Mouse (Mus musculus) retina, postnatal 1 day (tissue): ENCODE data around the gene R3hdm1.
A peak's percentile ranks its signal among the peaks of the same experiment; 100 is the strongest.
"Not testable (repeated sequence)": the region's sequence is repeated elsewhere in the genome, so short reads cannot be mapped to it uniquely, and the experiment has no call there.

ENCODE experiments used
- DNase-seq: peaks from one replicate; pipeline ENCODE4 v3.0.0-alpha.2; 2012

Gene R3hdm1

GRCm38 (mm10) chr1:128141039-128141438 lies 37.9 kb downstream of the R3hdm1 start:
- peak; percentile 42 for DNase-seq

- DNase-seq: peak; percentile 63
Observed at GRCm38 (mm10) chr1:128141737-128142136, 38.6 kb downstream of the R3hdm1 start.

- DNase-seq: no peak
Observed at GRCm38 (mm10) chr1:128166956-128167355, 63.9 kb downstream of the R3hdm1 start.

- no peak for DNase-seq
Observed at GRCm38 (mm10) chr1:128170104-128170503, 67.0 kb downstream of the R3hdm1 start.

- no peak for DNase-seq
Observed at GRCm38 (mm10) chr1:128191426-128191825, 88.3 kb downstream of the R3hdm1 start.

- no peak for DNase-seq
Observed at GRCm38 (mm10) chr1:128192369-128192768, 89.3 kb downstream of the R3hdm1 start.

- no peak for DNase-seq
Observed at GRCm38 (mm10) chr1:128194011-128194410, 90.9 kb downstream of the R3hdm1 start.

- DNase-seq: no peak
Observed at GRCm38 (mm10) chr1:128197353-128197752, 94.3 kb downstream of the R3hdm1 start.

GRCm38 (mm10) chr1:128213261-128213660 lies 110.2 kb downstream of the R3hdm1 start:
- no peak for DNase-seq

GRCm38 (mm10) chr1:128221886-128222285 lies 118.8 kb downstream of the R3hdm1 start:
- no peak for DNase-seq

GRCm38 (mm10) chr1:128223304-128223703 lies 120.2 kb downstream of the R3hdm1 start:
- DNase-seq: peak; percentile 15

- no peak for DNase-seq
Observed at GRCm38 (mm10) chr1:128235181-128235580, 132.1 kb downstream of the R3hdm1 start.

- no peak for DNase-seq
Observed at GRCm38 (mm10) chr1:128243627-128243995, 140.5 kb downstream of the R3hdm1 start, which contains the start of gene Ubxn4. Gene Ubxn4, plus strand, starts transcription at chr1:128243964.

GRCm38 (mm10) chr1:128243996-128244726 lies 141.1 kb downstream of the R3hdm1 start:
- peak; percentile 98 for DNase-seq

GRCm38 (mm10) chr1:128244727-128245355 lies 141.7 kb downstream of the R3hdm1 start:
- no peak for DNase-seq

- DNase-seq: not testable (repeated sequence)
Observed at GRCm38 (mm10) chr1:128267061-128267460, 164.0 kb downstream of the R3hdm1 start.

- no peak for DNase-seq
Observed at GRCm38 (mm10) chr1:128270731-128271130, 167.6 kb downstream of the R3hdm1 start.

- DNase-seq: no peak
Observed at GRCm38 (mm10) chr1:128275908-128276307, 172.8 kb downstream of the R3hdm1 start.

GRCm38 (mm10) chr1:128278563-128278962 lies 175.5 kb downstream of the R3hdm1 start:
- no peak for DNase-seq

- DNase-seq: no peak
Observed at GRCm38 (mm10) chr1:128281753-128282152, 178.7 kb downstream of the R3hdm1 start.

GRCm38 (mm10) chr1:128282924-128283323 lies 179.8 kb downstream of the R3hdm1 start:
- no peak for DNase-seq

- DNase-seq: no peak
Observed at GRCm38 (mm10) chr1:128284157-128284690, 181.1 kb downstream of the R3hdm1 start.

GRCm38 (mm10) chr1:128285136-128285535 lies 182.0 kb downstream of the R3hdm1 start:
- DNase-seq: no peak
